Mouse (Mus musculus): ENCODE results near the gene Akt1. TPM values are rescaled to one million over a fixed set of nuclear protein-coding genes. Genes with fewer than 3 reads are reported as not detected.

The Akt1 gene
- polyA plus RNA-seq, 1 experiment from 2014 or later = 64.5 TPM

DNA sequence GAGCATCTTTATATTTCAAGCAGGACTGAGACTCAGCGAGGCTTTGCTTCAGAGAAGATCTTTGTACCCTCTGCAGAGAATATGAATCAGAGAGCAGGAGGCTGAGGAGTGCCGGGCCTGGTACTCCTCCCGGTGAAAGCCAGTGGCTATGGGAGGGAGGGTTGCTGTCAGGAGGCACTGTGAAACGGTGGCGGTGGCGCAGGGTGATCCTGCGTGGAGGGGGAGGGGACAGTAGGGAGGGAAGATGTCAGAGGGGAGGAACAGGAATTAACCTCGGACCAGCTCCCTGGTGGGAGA lies 32.8 kb upstream of the Akt1 start:
- WGBS = 30% methylated on average over 8 of the region's 8 CpGs
- peak; percentile 56 for ATAC-seq (ENCODE audit: low FRiP score)
- H3K4me1 ChIP-seq (replicated peaks) = peaks cover 11% of the 10 kb centered on the region
- H3K4me2 ChIP-seq = peak overlapping the region; percentile 38; the same call in 1 of the 2 replicates
- peak overlapping the region; percentile 58; the same call in 1 of the 2 replicates for H3K9ac ChIP-seq
- H3K27me3 ChIP-seq = peaks cover 26% of the 10 kb centered on the region
- H3K4me3 ChIP-seq = no peak overlapping the region
- H3K27ac ChIP-seq = no peak overlapping the region
- H3K9me3 ChIP-seq = no peaks in the 10 kb centered on the region
- no peaks in the 10 kb centered on the region for H3K36me3 ChIP-seq

DNA sequence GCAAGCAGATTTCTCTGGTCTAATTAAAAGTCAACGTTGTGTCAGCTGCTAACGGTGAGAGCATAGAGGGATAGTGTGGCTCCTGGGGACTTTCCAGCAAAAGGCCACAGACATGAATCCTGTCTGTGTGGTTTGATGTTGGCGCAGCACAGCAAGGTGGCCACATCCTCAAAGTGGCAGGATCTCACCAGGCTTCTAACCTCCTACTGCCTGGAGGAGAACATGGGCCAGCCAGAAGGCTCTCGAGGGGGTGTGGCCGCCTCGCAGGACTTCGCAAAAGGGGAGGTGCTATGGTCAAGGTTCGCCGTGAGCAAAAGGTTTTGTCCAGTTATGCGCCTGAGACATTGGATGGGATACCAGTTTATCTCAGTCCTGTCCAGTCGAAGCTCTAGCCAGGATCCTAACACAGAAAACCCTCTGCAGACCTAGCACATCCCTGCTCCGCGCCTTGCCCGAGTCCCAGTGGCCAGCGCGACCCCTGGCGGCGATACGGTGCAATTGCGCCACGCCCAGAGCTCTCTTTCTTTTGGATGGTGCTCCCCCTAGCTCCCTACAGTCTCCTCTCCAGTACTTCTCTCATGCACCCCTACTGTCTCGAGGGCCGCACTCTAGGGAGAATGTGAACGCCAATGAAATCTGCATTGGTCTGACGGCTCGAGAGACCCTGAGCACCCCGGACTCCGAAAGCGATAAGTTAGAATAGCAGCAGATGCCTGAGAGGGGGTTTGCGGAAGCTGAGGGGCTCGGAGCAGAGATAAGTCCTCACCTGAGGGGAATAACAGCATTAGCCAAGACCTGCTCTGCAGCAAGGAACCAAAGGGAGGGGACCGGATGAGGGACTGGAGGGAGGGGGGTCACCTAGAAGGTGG lies 32.3 kb upstream of the Akt1 start:
- H3K4me2 ChIP-seq = peak overlapping the region; percentile 38
- peak overlapping the region; percentile 13; the same call in 1 of the 2 replicates for H3K4me3 ChIP-seq
- peak overlapping the region; percentile 58; the same call in 1 of the 2 replicates for H3K9ac ChIP-seq
- 12% methylated on average over 32 of the region's 32 CpGs for WGBS
- H3K27ac ChIP-seq = no peak overlapping the region
- H3K4me1 ChIP-seq (replicated peaks) = peaks cover 11% of the 10 kb centered on the region
- no peaks in the 10 kb centered on the region for H3K9me3 ChIP-seq
- no peaks in the 10 kb centered on the region for H3K36me3 ChIP-seq
- peaks cover 31% of the 10 kb centered on the region for H3K27me3 ChIP-seq
- peak; percentile 75 for ATAC-seq (ENCODE audit: low FRiP score)

DNA sequence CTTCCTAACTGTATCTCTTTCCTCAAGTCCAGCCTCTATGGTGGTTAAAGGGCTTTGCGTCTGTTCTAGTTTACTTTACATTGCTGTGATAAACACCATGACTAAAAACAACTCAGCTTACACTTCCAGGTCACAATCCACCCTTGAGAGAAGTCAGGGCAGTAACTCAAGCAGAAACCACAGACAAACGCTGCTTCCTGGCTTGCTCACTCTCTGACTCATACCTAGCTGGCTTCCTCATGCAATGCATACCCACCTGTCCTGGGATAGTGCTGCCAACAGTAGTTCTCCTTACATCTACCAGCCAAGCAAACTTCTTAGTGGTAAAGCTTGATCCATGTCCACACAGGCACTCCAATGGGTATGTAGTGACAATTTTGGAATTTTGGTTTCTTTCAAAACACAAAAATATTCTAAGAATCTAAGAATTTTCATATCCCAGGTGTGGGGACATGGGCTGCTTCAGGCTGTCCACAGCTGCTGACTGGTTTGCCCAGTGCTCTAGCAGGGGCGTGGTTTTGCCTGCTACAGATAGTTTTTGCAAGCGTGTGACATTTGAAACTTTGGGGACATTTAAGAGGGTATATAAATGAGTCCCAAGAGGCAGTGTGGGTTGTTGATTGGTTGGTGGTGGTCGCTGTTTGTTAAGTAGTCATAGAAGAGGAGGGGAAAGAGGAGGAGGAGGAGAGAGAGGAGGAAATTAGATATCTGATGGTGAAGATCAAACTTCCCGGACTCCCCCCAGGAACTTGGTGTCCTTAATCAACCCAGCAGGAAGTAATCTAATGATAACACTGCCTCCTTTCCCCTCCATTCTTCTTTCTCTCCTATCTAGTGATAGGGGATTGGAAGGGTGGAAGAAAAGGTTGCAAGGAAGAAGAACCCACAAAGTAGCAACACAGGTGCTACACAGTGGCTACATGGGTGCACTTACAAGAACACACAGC lies 28.0 kb upstream of the Akt1 start:
- H3K4me1 ChIP-seq (replicated peaks) = peaks cover 22% of the 10 kb centered on the region
- ATAC-seq (ENCODE audit: low FRiP score) = no peak
- H3K9ac ChIP-seq = no peak overlapping the region
- no peak overlapping the region for H3K4me2 ChIP-seq
- no peak overlapping the region for H3K27ac ChIP-seq
- peaks cover 45% of the 10 kb centered on the region for H3K27me3 ChIP-seq
- no peaks in the 10 kb centered on the region for H3K9me3 ChIP-seq
- no peaks in the 10 kb centered on the region for H3K36me3 ChIP-seq
- no peak overlapping the region for H3K4me3 ChIP-seq
- WGBS = 76% methylated on average over 6 of the region's 6 CpGs

DNA sequence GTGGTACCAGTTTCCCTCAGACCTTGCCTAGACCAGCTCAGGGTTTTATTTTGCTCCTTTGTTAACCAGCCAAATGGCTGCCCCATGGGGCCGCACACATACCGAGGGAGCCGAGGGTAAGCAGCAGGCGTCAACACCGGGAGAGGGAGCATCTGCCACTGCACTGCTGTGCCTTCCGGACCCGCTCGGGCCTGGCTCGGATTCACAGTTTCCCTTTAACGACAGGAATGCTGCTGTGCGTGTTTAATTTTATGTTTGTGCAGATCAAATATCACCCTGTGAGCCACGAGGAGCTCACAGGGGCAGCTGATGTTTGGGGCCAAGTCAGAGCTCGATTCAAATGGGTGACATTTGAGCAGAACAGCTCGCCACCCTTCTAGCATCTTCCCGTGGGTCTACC lies 25.8 kb upstream of the Akt1 start:
- Histone ChIP-seq H3K9ac (peak overlapping the region; percentile 53; the same call in 1 of the 2 replicates), H3K9me3 (no peaks in the 10 kb centered on the region), H3K4me3 (no peak overlapping the region), H3K27ac (peak overlapping the region; percentile 60; the same call in 1 of the 2 replicates), H3K4me2 (0 out of 2 replicates have a peak overlapping the region, but pooled peaks have one; percentile 23), H3K36me3 (no peaks in the 10 kb centered on the region), H3K27me3 (peaks cover 41% of the 10 kb centered on the region), H3K4me1 (replicated peaks) (peaks cover 11% of the 10 kb centered on the region)
- ATAC-seq (ENCODE audit: low FRiP score) = peak; percentile 58; the same call in 1 of the 2 replicates
- WGBS = 18% methylated on average over 15 of the region's 15 CpGs

DNA sequence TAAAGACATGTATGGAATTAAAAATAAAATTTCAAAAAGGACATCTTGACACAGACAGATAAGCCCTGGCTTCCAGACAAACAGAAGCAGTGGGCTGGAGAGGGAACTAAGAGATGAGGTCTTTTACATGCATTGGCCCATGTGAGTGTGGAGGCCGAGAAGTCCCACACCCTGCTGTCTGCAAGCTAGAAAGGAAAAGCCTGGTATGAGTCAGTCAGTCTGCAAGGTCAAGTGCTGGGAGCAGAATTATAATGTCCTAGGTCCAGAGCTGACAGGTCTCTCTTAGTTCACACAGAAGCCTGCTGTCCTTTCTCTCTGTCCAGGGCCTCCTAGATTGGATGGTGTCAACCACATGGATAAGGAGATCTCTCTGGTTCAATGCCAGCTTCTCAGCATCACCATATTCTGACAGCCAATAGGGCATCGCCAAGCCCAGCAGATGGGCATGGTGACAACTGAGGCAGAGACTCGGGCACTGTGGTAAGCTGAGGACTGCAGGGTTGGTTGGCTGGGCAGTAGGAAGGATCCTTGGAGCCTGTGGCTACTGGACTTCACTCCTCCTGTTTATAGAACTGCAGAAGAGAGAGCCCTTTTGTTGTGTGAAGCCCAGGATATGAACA lies 22.2 kb upstream of the Akt1 start:
- no peaks in the 10 kb centered on the region for H3K9me3 ChIP-seq

DNA sequence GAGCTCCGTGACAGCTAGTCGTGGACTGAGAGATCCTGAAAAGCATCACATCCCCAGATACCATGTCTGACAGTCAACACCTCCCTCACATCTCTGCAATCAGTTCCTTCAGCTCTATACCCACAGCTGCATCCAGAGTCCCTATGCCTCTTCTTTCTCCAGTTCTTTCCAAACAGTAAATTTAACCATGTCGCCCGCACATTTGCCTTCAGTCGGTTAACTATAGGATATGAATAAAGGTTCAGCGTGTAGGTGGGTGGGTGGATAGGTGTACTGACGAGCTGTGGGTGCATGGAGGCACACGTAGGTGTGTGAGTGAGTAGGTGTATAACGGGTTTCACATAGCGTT lies 19.4 kb upstream of the Akt1 start:
- H3K27ac ChIP-seq = peak overlapping the region; percentile 96
- peaks cover 4% of the 10 kb centered on the region; the same call in 1 of the 2 replicates for H3K27me3 ChIP-seq
- peak; percentile 9; the same call in 1 of the 2 replicates for ATAC-seq (ENCODE audit: low FRiP score)
- H3K36me3 ChIP-seq = no peaks in the 10 kb centered on the region
- peak overlapping the region; percentile 94 for H3K4me2 ChIP-seq
- H3K4me3 ChIP-seq = peak overlapping the region; percentile 74
- peak overlapping the region; percentile 97 for H3K9ac ChIP-seq
- 86% methylated on average over 10 of the region's 10 CpGs for WGBS
- H3K9me3 ChIP-seq = no peaks in the 10 kb centered on the region
- peaks cover 21% of the 10 kb centered on the region for H3K4me1 ChIP-seq (replicated peaks)

More for the DNA sequence above, 22.2 kb upstream of the Akt1 start:
- Histone ChIP-seq H3K4me3 (no peak overlapping the region), H3K36me3 (no peaks in the 10 kb centered on the region), H3K27ac (no peak overlapping the region), H3K9ac (no peak overlapping the region), H3K27me3 (peaks cover 23% of the 10 kb centered on the region), H3K4me1 (replicated peaks) (peaks cover 33% of the 10 kb centered on the region), H3K4me2 (no peak overlapping the region)
- no peak for ATAC-seq (ENCODE audit: low FRiP score)
- WGBS = 84% methylated on average over 3 of the region's 3 CpGs

DNA sequence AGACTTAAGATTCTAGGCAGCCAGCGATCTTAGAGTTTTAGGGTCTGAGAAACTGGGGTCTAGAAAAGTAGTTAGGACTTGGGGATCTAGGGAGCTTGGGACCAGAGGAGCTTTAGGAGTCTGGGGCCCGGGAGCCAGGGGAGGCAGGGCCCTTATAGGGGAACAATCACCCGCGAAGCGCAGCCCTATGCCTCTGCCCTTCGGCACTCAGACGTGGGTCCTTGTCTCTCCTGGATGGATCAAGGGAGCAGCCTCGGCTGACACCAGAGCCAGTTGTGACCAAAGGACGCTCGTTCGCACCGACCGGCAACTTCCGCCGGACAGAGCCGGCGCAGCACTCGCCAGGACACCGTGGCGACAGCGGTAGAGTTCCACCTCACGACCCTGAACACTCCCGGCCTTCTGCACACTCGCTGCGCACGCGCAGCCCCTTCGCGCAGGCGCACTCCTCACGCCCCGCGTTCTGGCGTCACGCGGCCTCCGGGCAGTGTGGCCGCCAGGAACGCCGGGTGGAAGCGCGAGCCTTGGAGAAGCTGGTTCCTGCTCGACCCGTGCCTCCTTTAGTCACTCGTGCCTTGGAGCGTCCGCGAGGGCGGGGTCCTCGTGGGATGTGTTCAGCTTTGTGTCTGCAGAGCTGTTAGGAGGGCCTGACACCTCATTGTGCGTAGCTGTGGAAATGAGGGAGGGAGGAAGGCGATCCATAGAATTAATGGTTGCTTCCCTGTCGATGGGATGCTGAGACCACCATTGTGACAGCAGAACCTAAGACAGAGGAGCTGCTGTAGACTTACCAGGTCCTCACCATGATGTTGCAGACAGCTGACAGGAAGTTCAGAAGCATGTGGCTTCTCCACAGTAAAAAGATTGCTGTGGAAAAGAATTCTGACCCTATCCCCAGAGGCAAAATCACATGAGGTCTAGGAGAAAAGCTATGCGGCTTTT lies 18.8 kb upstream of the Akt1 start:
- WGBS = 2% methylated on average over 54 of the region's 54 CpGs

DNA sequence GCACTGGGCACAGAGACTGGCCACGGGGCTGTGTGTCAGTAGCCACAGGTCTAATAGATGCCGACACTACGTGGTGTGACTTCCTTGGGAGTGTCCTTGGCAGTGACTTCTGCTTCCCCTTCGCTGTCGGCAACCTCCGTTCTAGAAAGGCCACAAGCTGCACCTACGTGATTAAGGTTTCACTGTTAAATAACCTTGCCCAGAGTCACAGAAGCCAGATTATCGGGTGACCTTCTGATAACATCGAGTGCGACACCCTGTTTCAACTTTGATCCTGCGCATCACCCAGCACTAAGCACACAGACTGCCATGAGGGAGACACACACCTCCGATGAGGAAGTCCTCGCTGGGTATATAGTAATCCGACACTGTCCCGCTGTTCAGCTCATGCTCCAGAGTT lies 13.8 kb upstream of the Akt1 start:
- no peaks in the 10 kb centered on the region for H3K36me3 ChIP-seq
- 80% methylated on average over 15 of the region's 15 CpGs for WGBS
- H3K4me2 ChIP-seq = no peak overlapping the region
- ATAC-seq (ENCODE audit: low FRiP score) = no peak
- H3K9ac ChIP-seq = no peak overlapping the region
- no peak overlapping the region for H3K4me3 ChIP-seq
- H3K9me3 ChIP-seq = no peaks in the 10 kb centered on the region
- peaks cover 13% of the 10 kb centered on the region for H3K4me1 ChIP-seq (replicated peaks)
- H3K27me3 ChIP-seq = no peaks in the 10 kb centered on the region
- H3K27ac ChIP-seq = no peak overlapping the region

More for the DNA sequence above, 18.8 kb upstream of the Akt1 start:
- Histone ChIP-seq H3K36me3 (no peaks in the 10 kb centered on the region), H3K27ac (peak overlapping the region; percentile 96), H3K4me3 (peak overlapping the region; percentile 74), H3K4me1 (replicated peaks) (peaks cover 21% of the 10 kb centered on the region), H3K9me3 (no peaks in the 10 kb centered on the region), H3K4me2 (peak overlapping the region; percentile 94), H3K27me3 (peaks cover under 1% of the 10 kb centered on the region; the same call in 1 of the 2 replicates), H3K9ac (peak overlapping the region; percentile 97)
- peak; percentile 94 for ATAC-seq (ENCODE audit: low FRiP score)

DNA sequence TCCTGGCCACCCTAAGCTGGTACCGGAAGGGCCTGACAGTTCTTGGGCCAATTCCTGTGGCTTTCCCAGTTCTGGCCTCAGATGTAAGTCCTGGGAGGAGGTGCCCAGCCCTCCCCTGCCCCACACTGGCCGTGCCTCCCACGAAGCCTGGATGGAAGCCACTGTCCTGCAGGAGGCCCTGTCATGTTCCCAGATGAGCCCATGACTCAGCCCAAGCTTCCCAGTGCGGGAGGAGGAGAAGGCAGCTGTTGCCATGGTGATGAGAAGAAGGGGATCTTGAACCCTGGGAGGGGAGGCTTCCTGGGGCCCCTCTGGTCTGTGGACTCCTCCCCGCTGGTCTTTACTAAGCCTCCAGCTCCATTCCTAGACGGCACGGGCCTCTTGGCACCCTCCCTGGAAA lies 8.7 kb upstream of the Akt1 start:
- no peak overlapping the region for H3K27ac ChIP-seq
- H3K9me3 ChIP-seq = no peaks in the 10 kb centered on the region
- H3K4me3 ChIP-seq = no peak overlapping the region
- H3K9ac ChIP-seq = no peak overlapping the region
- H3K27me3 ChIP-seq = peaks cover 38% of the 10 kb centered on the region
- H3K4me1 ChIP-seq (replicated peaks) = peaks cover 32% of the 10 kb centered on the region
- no peaks in the 10 kb centered on the region for H3K36me3 ChIP-seq
- 47% methylated on average over 7 of the region's 7 CpGs for WGBS
- no peak for ATAC-seq (ENCODE audit: low FRiP score)
- H3K4me2 ChIP-seq = no peak overlapping the region

DNA sequence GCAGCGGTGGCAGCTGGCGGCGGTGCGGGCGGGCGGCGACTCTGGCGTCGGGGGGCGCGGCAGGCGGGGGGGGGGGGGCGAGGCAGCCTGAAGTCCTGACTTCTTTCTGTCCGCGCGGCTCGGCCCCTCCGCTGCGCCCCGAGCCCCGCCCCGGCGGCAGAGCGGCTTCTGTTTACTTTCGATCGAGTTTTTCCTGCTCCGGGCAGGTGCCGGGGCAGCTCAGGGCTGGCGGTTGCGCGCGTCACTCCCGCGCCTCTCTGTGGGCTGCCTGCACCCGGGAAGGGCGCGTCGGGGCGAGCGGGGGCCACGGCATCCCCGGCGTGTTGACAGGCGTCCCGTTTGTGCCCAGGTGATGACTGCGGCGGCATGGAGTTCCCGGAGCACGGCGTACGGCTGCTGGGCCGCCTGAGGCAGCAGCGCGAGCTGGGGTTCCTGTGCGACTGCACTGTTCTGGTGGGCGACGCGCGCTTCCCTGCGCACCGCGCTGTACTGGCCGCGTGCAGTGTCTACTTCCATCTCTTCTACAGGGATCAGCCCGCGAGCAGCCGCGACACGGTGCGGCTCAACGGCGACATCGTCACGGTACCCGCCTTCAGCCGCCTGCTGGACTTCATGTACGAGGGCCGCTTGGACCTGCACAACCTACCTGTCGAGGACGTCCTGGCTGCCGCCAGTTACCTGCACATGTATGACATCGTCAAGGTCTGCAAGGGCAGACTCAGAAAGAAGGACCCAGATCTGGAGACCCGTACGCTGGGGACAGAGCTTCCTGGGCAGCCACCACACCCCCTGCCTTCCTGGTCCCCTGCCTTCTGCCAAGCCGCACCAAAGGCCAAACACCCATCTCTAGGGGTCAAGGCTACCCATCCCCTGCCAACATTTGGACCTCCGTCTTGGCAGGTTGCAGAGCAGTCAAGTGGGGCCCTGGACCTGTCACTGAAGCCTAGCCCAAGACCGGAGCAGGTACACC lies 4.6 kb upstream of the Akt1 start:
- 4% methylated on average over 70 of the region's 87 CpGs for WGBS
- Histone ChIP-seq H3K27me3 (peaks cover 53% of the 10 kb centered on the region), H3K4me3 (peak overlapping the region; percentile 53), H3K27ac (no peak overlapping the region), H3K9me3 (no peaks in the 10 kb centered on the region), H3K36me3 (no peaks in the 10 kb centered on the region), H3K4me1 (replicated peaks) (peaks cover 65% of the 10 kb centered on the region), H3K9ac (peak overlapping the region; percentile 75), H3K4me2 (peak overlapping the region; percentile 89)
- peak; percentile 21 for ATAC-seq (ENCODE audit: low FRiP score)
